Mouse (Mus musculus): ENCODE measurements around the gene Rims3. TPM values are rescaled to one million over a fixed set of nuclear protein-coding genes. Genes with fewer than 3 reads are reported as not detected.

Gene Rims3
- polyA plus RNA-seq, 1 experiment = 0.06 TPM

DNA sequence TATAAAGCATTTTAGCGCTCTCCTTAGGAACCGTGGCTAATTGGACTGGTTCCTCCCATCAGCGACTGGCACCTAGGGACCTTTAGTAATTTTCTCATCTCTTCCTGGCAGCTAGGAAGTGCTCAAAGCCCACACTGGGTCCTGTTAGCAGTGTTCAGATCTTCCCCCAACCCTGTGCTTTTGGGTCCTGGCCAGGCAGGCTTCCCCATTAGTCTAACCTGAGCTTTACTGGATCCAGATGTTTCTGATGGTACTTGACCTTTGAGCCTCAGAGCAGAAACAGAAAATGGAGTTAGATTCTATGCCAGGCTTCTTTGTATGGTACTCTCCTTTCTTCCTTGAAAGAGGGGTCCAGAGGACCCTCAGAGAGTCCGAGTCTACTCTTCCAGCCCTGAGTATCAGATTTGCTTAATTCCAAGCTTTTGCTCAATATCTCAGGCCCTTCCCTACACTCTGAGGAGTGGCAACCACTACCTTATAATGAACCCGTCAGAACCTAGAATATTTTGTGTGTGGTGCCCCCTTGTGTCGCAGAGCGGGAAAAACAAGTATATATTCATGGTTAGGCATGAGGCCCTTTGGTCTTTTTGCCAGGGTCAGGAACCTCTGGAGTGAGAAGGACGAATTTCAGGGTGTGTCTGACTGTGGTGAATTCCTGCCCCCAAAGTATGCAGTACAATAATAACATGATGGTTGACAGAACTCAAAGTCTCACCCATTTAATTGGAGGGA lies 32.9 kb downstream of the Rims3 start:
- peaks cover 57% of the 10 kb centered on the region for H3K27me3 ChIP-seq (replicated peaks)
- H3K9me3 ChIP-seq = no peaks in the 10 kb centered on the region
- no peak overlapping the region for H3K4me3 ChIP-seq (replicated peaks)
- H3K36me3 ChIP-seq (replicated peaks; ENCODE audit: low read length) = no peaks in the 10 kb centered on the region
- no peak for TF ChIP-seq GATA1 (IDR thresholded peaks at IDR 0.05; ENCODE audit: borderline replicate concordance, low read length)
- H3K4me1 ChIP-seq = peaks cover 4% of the 10 kb centered on the region; the same call in 1 of the 2 replicates

DNA sequence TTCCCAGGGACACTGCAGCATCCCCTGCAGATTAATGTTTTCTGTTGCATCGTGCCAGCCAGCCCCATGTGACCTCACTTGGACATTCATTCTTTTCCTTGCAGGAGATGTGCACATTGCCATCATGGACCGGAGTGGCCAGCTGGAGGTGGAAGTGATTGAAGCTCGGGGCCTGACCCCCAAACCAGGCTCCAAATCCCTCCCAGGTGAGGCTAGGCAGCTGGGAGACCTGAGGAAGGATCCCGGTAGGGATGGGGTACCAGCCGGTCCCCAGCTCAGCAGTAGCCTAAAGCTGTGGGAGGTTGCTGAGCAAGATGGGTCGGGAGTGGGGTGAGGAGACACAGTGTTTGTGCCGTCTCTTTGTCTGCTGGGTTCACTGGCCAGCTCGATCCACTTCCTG lies 34.3 kb downstream of the Rims3 start:
- Histone ChIP-seq H3K4me1 (peaks cover 4% of the 10 kb centered on the region; the same call in 1 of the 2 replicates), H3K9me3 (no peaks in the 10 kb centered on the region), H3K36me3 (replicated peaks; ENCODE audit: low read length) (no peaks in the 10 kb centered on the region), H3K4me3 (replicated peaks) (no peak overlapping the region), H3K27me3 (replicated peaks) (peaks cover 65% of the 10 kb centered on the region)
- no peak for TF ChIP-seq FLI1 (IDR thresholded peaks at IDR 0.05; ENCODE audit: low read length)
- no peak for TF ChIP-seq GATA1 (IDR thresholded peaks at IDR 0.05; ENCODE audit: borderline replicate concordance, low read length)

DNA sequence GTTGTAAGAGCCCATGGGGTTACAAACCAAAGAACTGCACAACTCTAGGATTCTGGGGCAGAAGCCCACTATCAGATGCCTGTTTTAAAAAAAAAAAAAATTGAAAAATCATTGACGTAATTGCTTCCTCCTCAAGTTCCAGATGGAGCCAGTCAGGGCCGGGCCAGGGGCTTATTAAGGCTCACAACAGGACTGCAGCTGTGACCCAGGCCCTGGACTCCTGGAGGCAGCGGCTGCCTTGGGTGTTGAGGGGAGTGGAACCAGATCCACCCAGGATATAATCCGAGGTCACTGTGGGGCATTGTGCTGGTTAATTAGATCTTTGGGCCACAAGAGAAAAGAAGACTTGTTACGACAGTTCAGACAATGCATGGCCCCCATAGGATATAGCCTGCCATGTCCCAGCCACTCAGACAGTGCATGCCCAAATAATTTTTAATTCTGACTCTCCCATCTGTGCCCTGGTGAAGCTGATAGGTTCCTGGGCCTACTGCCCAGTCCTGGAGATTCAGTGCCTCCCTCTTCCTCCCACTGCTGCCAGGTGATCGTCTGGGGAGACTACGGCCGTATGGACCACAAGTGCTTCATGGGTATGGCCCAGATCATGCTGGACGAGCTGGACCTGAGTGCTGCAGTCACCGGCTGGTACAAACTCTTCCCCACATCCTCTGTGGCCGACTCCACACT lies 36.3 kb downstream of the Rims3 start:
- no peaks in the 10 kb centered on the region for H3K36me3 ChIP-seq (replicated peaks; ENCODE audit: low read length)
- no peak for TF ChIP-seq GATA1 (IDR thresholded peaks at IDR 0.05; ENCODE audit: borderline replicate concordance, low read length)
- TF ChIP-seq FLI1 (IDR thresholded peaks at IDR 0.05; ENCODE audit: low read length) = no peak

DNA sequence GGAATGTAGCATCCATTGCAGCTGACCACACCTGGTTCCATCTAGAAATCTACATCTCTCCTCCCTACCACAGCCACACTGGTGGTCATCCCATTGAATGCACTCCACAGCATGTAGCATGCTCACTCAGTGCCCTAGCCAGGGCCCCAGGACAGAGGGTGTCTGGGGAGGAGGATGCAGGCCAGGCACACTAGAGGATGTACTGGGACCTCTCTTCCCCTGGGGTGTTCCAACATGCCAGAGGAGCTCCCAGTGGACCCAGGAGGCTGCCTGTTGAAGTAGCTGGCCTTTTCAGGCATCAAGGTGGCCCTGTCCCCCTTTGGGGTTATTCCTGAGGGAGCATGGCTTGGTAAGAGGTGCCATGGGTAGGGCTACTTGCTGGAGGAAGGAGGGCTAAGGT lies 37.3 kb downstream of the Rims3 start:
- no peaks in the 10 kb centered on the region for H3K36me3 ChIP-seq (replicated peaks; ENCODE audit: low read length)
- H3K4me3 ChIP-seq (replicated peaks) = no peak overlapping the region
- no peaks in the 10 kb centered on the region for H3K4me1 ChIP-seq
- H3K27me3 ChIP-seq (replicated peaks) = peaks cover 70% of the 10 kb centered on the region
- no peaks in the 10 kb centered on the region for H3K9me3 ChIP-seq
- TF ChIP-seq FLI1 (IDR thresholded peaks at IDR 0.05; ENCODE audit: low read length) (no peak), GATA1 (IDR thresholded peaks at IDR 0.05; ENCODE audit: borderline replicate concordance, low read length) (no peak)

More for the DNA sequence above, 36.3 kb downstream of the Rims3 start:
- Histone ChIP-seq H3K4me1 (no peaks in the 10 kb centered on the region; the same call in 1 of the 2 replicates), H3K27me3 (replicated peaks) (peaks cover 73% of the 10 kb centered on the region), H3K4me3 (replicated peaks) (no peak overlapping the region), H3K9me3 (no peaks in the 10 kb centered on the region)

DNA sequence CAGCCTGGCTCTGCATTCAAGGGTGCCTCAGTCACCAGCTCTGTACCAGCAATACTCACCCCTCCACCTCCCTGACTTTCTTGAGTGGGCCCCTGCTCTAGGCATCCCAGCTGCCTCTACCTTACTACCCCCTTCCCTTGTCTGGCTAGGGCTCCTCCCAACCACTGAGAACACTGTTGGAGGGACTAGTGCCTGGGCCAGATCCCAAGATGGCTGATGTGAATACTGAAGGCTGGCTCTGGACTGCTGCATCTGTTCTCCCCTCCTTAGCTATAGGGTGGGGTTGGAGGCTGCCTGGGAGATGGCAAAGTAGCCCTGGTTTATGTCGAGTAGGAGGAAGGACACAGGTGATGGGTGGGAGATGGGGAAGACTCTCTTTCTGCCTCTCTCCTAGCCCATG lies 37.9 kb downstream of the Rims3 start:
- TF ChIP-seq FLI1 (IDR thresholded peaks at IDR 0.05; ENCODE audit: low read length) (no peak), GATA1 (IDR thresholded peaks at IDR 0.05; ENCODE audit: borderline replicate concordance, low read length) (no peak)
- Histone ChIP-seq H3K27me3 (replicated peaks) (peaks cover 67% of the 10 kb centered on the region), H3K36me3 (replicated peaks; ENCODE audit: low read length) (no peaks in the 10 kb centered on the region), H3K9me3 (peaks cover 5% of the 10 kb centered on the region), H3K4me1 (no peaks in the 10 kb centered on the region), H3K4me3 (replicated peaks) (no peak overlapping the region)

DNA sequence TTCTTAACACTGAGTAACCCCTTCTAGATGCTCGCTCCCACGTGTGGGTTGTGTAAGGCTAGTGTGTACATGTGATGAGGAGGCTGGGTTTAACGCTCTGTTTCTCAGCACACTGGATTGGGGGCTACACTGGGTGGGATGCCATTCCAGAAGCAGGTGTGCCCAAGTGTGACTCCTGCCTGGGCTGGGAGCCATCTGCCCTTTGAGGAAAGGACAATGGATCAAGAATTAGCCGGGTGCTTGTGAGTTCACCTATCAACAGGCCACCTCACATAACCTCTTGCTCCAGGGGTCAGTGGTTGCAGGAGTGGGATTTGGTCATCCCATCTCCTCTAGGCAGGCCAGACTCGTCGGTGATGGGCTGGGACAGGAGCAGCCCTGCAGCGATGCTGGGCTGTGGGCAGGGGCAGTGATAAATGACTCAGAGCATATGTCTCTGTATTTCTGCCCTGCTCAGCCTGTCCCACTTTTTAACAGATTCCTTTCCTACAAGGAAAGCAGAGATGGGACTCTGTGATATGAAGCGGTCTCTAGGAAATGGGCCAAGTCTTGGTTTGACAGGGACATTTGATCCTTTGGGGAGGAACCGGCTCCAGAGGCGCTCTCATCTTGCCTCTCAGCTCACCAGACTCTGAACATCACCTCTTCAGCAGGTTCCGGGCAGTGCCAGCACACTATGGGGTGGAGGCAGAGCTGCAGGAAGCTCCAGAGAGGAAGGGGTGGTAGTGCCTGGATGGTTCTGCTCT lies 39.2 kb downstream of the Rims3 start:
- no peak for TF ChIP-seq FLI1 (IDR thresholded peaks at IDR 0.05; ENCODE audit: low read length)
- no peak for TF ChIP-seq GATA1 (IDR thresholded peaks at IDR 0.05; ENCODE audit: borderline replicate concordance, low read length)
- Histone ChIP-seq H3K4me3 (replicated peaks) (no peak overlapping the region), H3K4me1 (no peaks in the 10 kb centered on the region), H3K9me3 (peaks cover 6% of the 10 kb centered on the region), H3K36me3 (replicated peaks; ENCODE audit: low read length) (no peaks in the 10 kb centered on the region), H3K27me3 (replicated peaks) (peaks cover 65% of the 10 kb centered on the region)

DNA sequence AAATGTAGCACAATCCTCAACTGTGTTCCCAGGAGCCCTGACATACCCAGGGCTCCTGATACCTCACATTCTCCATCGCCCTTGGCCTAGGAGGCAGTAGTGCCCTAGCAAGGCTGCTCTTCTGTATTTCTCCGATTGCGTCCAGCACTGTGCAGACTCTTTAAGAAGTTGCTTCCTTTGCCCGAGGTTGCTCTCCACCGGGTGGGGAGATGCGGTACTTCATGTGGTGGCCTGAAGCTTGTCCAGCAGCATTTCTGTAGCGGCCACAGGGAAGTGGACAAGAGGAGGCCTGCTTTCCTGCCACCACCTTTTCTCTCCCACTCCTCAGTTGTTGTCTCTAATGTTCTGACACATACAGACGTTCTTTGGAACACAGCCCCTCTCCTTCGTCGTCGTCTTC lies 40.0 kb downstream of the Rims3 start:
- TF ChIP-seq FLI1 (IDR thresholded peaks at IDR 0.05; ENCODE audit: low read length) = no peak
- no peaks in the 10 kb centered on the region for H3K36me3 ChIP-seq (replicated peaks; ENCODE audit: low read length)
- no peaks in the 10 kb centered on the region for H3K4me1 ChIP-seq
- H3K4me3 ChIP-seq (replicated peaks) = no peak overlapping the region
- peaks cover 58% of the 10 kb centered on the region for H3K27me3 ChIP-seq (replicated peaks)
- peaks cover 6% of the 10 kb centered on the region for H3K9me3 ChIP-seq

DNA sequence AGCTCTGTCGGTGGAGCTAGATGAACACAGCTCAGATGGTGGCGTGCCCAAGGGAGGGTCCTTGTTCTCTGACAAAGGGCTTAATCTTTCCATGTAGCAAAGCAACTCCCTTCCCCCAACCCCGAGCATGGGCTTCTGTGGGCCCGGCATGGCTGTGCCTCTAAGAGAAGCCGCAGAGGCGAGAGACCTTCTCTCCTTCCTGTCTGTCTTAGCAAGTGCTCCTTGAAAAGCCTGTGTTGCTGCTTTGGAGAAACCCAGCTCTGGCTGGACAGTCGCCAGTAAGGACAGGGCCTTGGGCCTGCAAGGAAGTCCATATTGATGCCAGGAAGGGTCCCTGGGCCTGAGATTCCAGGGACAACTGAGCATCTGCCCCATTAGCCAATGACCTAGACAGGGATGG lies 40.6 kb downstream of the Rims3 start:
- Histone ChIP-seq H3K4me3 (replicated peaks) (no peak overlapping the region), H3K9me3 (peaks cover 6% of the 10 kb centered on the region), H3K36me3 (replicated peaks; ENCODE audit: low read length) (no peaks in the 10 kb centered on the region), H3K4me1 (no peaks in the 10 kb centered on the region), H3K27me3 (replicated peaks) (peaks cover 54% of the 10 kb centered on the region)
- TF ChIP-seq FLI1 (IDR thresholded peaks at IDR 0.05; ENCODE audit: low read length) = no peak
- no peak for TF ChIP-seq GATA1 (IDR thresholded peaks at IDR 0.05; ENCODE audit: borderline replicate concordance, low read length)

DNA sequence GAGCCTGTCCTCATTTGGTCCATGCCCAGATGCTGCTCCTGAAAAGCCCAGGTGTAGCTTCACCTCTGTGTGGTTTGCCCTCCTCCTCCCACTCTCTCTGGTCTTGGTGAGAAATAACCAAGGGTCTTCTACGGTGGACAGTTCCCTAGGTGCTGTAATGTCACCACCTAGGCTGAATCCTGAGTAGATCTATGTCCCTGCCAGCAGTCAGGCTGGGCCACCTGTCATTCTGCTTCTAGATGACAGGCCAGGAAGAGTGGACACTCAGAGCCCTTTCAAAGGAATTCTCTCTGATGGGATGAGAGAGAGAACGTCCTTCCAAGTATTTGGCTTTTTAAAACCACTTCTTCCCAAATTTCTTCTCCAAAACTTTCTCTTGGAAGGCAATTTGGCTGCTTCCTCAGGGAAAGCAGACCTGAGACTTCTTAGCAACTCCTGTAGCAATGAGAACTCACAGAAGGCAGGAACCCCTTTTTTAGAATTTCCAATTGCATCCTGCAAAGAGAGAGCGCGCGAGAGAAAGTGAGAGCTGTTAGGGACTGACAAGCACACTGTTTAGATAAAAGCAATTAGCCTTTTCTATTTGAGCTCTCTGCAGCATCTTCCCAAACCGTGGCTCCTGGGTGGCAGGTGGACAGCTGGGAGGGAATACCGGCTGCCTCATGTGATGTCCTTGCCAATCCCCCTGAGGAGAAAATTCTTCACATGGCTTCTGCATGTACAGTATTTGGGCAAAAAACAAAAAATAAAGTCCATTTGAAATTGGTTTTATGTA lies 41.4 kb downstream of the Rims3 start:
- no peaks in the 10 kb centered on the region for H3K36me3 ChIP-seq (replicated peaks; ENCODE audit: low read length)
- no peak overlapping the region for H3K4me3 ChIP-seq (replicated peaks)
- no peaks in the 10 kb centered on the region for H3K4me1 ChIP-seq
- no peak for TF ChIP-seq GATA1 (IDR thresholded peaks at IDR 0.05; ENCODE audit: borderline replicate concordance, low read length)
- TF ChIP-seq FLI1 (IDR thresholded peaks at IDR 0.05; ENCODE audit: low read length) = no peak
- H3K27me3 ChIP-seq (replicated peaks) = peaks cover 51% of the 10 kb centered on the region
- peaks cover 6% of the 10 kb centered on the region for H3K9me3 ChIP-seq

All from megakaryocyte, embryonic 14.5 days (primary cell).